Mouse (Mus musculus) erythroblast, embryonic 14.5 days (primary cell): ENCODE data around the gene Capn11.

Source experiments
- GATA1 ChIP-seq: IDR thresholded peaks from 2 replicates; pipeline ENCODE4 v1.6.1; 2012; ENCODE audit warnings: low read length, inconsistent platforms, mixed read lengths
- TAL1 ChIP-seq: IDR thresholded peaks from 3 replicates; pipeline ENCODE4 v1.6.1; 2012; ENCODE audit warnings: low read length, inconsistent platforms, mixed read lengths

DNA sequence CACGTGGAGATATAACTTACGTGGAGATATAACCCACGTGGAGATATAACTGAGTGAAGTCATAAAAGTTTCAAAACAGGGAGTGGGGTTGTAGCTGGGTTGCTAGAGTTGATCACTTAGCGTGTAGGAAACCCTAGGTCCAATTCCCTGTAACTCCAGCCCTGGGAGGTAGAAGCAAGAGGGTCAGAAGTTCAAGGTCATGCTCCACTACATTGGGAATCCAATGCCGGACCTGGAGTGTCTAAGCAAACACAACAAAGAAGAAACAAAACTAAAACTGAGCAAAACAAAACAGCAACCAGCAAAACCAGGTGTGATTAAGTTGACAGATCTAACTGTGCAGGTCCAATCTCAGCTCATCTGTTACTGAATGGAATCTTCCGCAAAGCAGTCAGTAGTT is 41.5 kb downstream of the Capn11 start:
- TF ChIP-seq GATA1, result no peak
- TF ChIP-seq TAL1, result no peak
